In genomic region chr4:82252054-82252453, GRCm38 (mm10) we compare ENCODE assay signal across 25 mouse cellular contexts.
DNase-seq lines count a peak whose midpoint lies in the region; ATAC-seq and TF ChIP-seq lines count a peak whose summit lies in the region.
"Had no signal": no experiment of that assay in that cellular context is flagged by ENCODE, and none has a peak within 500 bp of the region (broad histone marks: within the 10 kb centered on the region; RNA-seq: fewer than 3 reads in every experiment).

No protein-coding gene starts in this region.

- peak overlapping the region; percentile 96 for H3K27ac ChIP-seq in embryonic facial prominence, embryonic 13.5 days
- no peak overlapping the region for H3K27ac ChIP-seq in embryonic facial prominence, embryonic 10.5 days (replicated peaks)
- H3K27ac ChIP-seq in heart, embryonic 12.5 days (ENCODE audit: poor library complexity, severe bottlenecking): peak overlapping the region; percentile 58
- no peak overlapping the region for H3K27ac ChIP-seq in heart, adult 2 months
- peak overlapping the region; percentile 79; the same call in 1 of the 2 replicates for H3K27ac ChIP-seq in heart, embryonic 15.5 days
- 0 out of 2 replicates have a peak overlapping the region, but pooled peaks have one; percentile 16 for H3K27ac ChIP-seq in lung, embryonic 14.5 days (ENCODE audit: low read depth)
- H3K27ac ChIP-seq: forebrain, embryonic 12.5 days; forebrain, embryonic 15.5 days; hindbrain, embryonic 14.5 days; hindbrain, postnatal 0 days had no signal

- H3K27me3 ChIP-seq in embryonic facial prominence, embryonic 13.5 days: no peaks in the 10 kb centered on the region
- no peaks in the 10 kb centered on the region for H3K27me3 ChIP-seq in embryonic facial prominence, embryonic 10.5 days (replicated peaks; ENCODE audit: low read depth, poor library complexity, severe bottlenecking)
- H3K27me3 ChIP-seq in heart, embryonic 12.5 days (replicated peaks): no peaks in the 10 kb centered on the region
- H3K27me3 ChIP-seq in heart, adult 2 months (ENCODE audit: control insufficient read depth, insufficient read depth, low read length): no peaks in the 10 kb centered on the region
- no peaks in the 10 kb centered on the region for H3K27me3 ChIP-seq in heart, embryonic 15.5 days
- no peaks in the 10 kb centered on the region for H3K27me3 ChIP-seq in lung, embryonic 14.5 days (ENCODE audit: insufficient read depth, low read length)
- H3K27me3 ChIP-seq: embryonic facial prominence, embryonic 12.5 days; forebrain, embryonic 12.5 days; forebrain, embryonic 15.5 days had no signal

- no peak overlapping the region for H3K9ac ChIP-seq in embryonic facial prominence, embryonic 13.5 days
- no peak overlapping the region for H3K9ac ChIP-seq in heart, embryonic 12.5 days
- no peak overlapping the region for H3K9ac ChIP-seq in heart, adult 2 months (ENCODE audit: low read depth, low read length)
- no peak overlapping the region for H3K9ac ChIP-seq in heart, embryonic 15.5 days
- no peak overlapping the region for H3K9ac ChIP-seq in lung, embryonic 14.5 days
- H3K9ac ChIP-seq: embryonic facial prominence, embryonic 12.5 days; forebrain, embryonic 12.5 days; forebrain, embryonic 15.5 days; hindbrain, embryonic 14.5 days had no signal

- TF ChIP-seq CTCF in heart, adult 2 months (IDR thresholded peaks at IDR 0.05): no peak
- no peak for TF ChIP-seq CTCF in lung, embryonic 14.5 days (IDR thresholded peaks at IDR 0.05; ENCODE audit: low read depth)

- DNase-seq in embryonic facial prominence, embryonic 10.5 days (ENCODE audit: low spot score): no peak
- DNase-seq in heart, adult 2 months: no peak
- DNase-seq in heart, postnatal 10 days: no peak
- DNase-seq in lung, embryonic 14.5 days: no peak
- DNase-seq in lung, postnatal 10 days: no peak
- DNase-seq: adrenal gland, adult 8-10 months; adrenal gland, postnatal 36 days; cerebellum, adult 18-20 months; cerebellum, adult 9-10 months; cerebellum, postnatal 14 days; gastrocnemius, postnatal 25 days; kidney, adult 18-20 months; kidney, adult 9 months had no signal

- intact Hi-C loops in heart, adult 2 months (cut with DNase I): no loop called here
- intact Hi-C loops in heart, postnatal 10 days (cut with DNase I): no loop called here

- H3K36me3 ChIP-seq in embryonic facial prominence, embryonic 13.5 days: no peaks in the 10 kb centered on the region
- H3K36me3 ChIP-seq in embryonic facial prominence, embryonic 10.5 days (replicated peaks): no peaks in the 10 kb centered on the region
- no peaks in the 10 kb centered on the region for H3K36me3 ChIP-seq in heart, embryonic 12.5 days
- H3K36me3 ChIP-seq in heart, adult 2 months (ENCODE audit: control insufficient read depth, insufficient read depth, low read length): no peaks in the 10 kb centered on the region; the same call in 1 of the 2 replicates
- no peaks in the 10 kb centered on the region for H3K36me3 ChIP-seq in heart, embryonic 15.5 days
- H3K36me3 ChIP-seq in lung, embryonic 14.5 days (ENCODE audit: insufficient read depth): no peaks in the 10 kb centered on the region
- H3K36me3 ChIP-seq: embryonic facial prominence, embryonic 12.5 days; forebrain, embryonic 12.5 days; forebrain, embryonic 15.5 days had no signal

- ATAC-seq in embryonic facial prominence, embryonic 13.5 days (ENCODE audit: insufficient number of reproducible peaks, insufficient read depth, low FRiP score, low TSS enrichment, low read depth): no peak
- no peak for ATAC-seq in heart, embryonic 12.5 days (ENCODE audit: insufficient number of reproducible peaks, low FRiP score)
- no peak for ATAC-seq in heart, embryonic 15.5 days (replicated peaks; ENCODE audit: insufficient number of reproducible peaks, insufficient read depth, low FRiP score, low read depth)
- ATAC-seq in lung, embryonic 14.5 days (ENCODE audit: insufficient read depth): no peak
- ATAC-seq: activated CD4-positive, CD25-positive, alpha-beta regulatory T cell, adult 4 months; forebrain, embryonic 15.5 days; hindbrain, postnatal 0 days; inflammation-experienced regulatory T-cells, adult 6 months; intestine, embryonic 16.5 days had no signal

- no peak for TF ChIP-seq EP300 in heart, adult 2 months (IDR thresholded peaks at IDR 0.05; ENCODE audit: insufficient read depth, low read depth, low read length)

- TF ChIP-seq POLR2A in heart, adult 2 months (IDR thresholded peaks at IDR 0.05; ENCODE audit: insufficient read depth, low read depth, low read length): no peak

- H3K79me2 ChIP-seq in heart, adult 2 months (replicated peaks; ENCODE audit: control insufficient read depth, insufficient read depth, low read length): no peaks in the 10 kb centered on the region

- peaks cover 35% of the 10 kb centered on the region for H3K4me1 ChIP-seq in embryonic facial prominence, embryonic 13.5 days
- peaks cover 18% of the 10 kb centered on the region for H3K4me1 ChIP-seq in embryonic facial prominence, embryonic 10.5 days
- peaks cover 24% of the 10 kb centered on the region for H3K4me1 ChIP-seq in heart, embryonic 12.5 days (replicated peaks)
- H3K4me1 ChIP-seq in heart, adult 2 months (ENCODE audit: control insufficient read depth, insufficient read depth, low read length): peaks cover 3% of the 10 kb centered on the region
- peaks cover 22% of the 10 kb centered on the region for H3K4me1 ChIP-seq in heart, embryonic 15.5 days (replicated peaks)
- H3K4me1 ChIP-seq in lung, embryonic 14.5 days (ENCODE audit: insufficient read depth): peaks cover 22% of the 10 kb centered on the region
- H3K4me1 ChIP-seq: forebrain, embryonic 12.5 days; forebrain, embryonic 15.5 days had no signal

- WGBS in embryonic facial prominence, embryonic 13.5 days: 74% methylated on average over 8 of the region's 8 CpGs
- WGBS in embryonic facial prominence, embryonic 10.5 days: 87% methylated on average over 8 of the region's 8 CpGs
- 42% methylated on average over 8 of the region's 8 CpGs for WGBS in heart, embryonic 12.5 days
- WGBS in heart, adult 2 months: 77% methylated on average over 8 of the region's 8 CpGs
- 40% methylated on average over 8 of the region's 8 CpGs for WGBS in heart, embryonic 15.5 days
- 73% methylated on average over 8 of the region's 8 CpGs for WGBS in lung, embryonic 14.5 days

- no peaks in the 10 kb centered on the region for H3K9me3 ChIP-seq in embryonic facial prominence, embryonic 13.5 days
- no peaks in the 10 kb centered on the region for H3K9me3 ChIP-seq in embryonic facial prominence, embryonic 10.5 days
- H3K9me3 ChIP-seq in heart, embryonic 12.5 days (replicated peaks): no peaks in the 10 kb centered on the region
- no peaks in the 10 kb centered on the region for H3K9me3 ChIP-seq in heart, embryonic 15.5 days (replicated peaks)
- no peaks in the 10 kb centered on the region for H3K9me3 ChIP-seq in lung, embryonic 14.5 days (ENCODE audit: low read depth, low read length)
- H3K9me3 ChIP-seq: embryonic facial prominence, embryonic 12.5 days; forebrain, embryonic 12.5 days; forebrain, embryonic 15.5 days had no signal

- no peak overlapping the region for H3K4me2 ChIP-seq in embryonic facial prominence, embryonic 13.5 days
- peak overlapping the region; percentile 3; the same call in 1 of the 2 replicates for H3K4me2 ChIP-seq in heart, embryonic 12.5 days
- no peak overlapping the region for H3K4me2 ChIP-seq in heart, embryonic 15.5 days
- H3K4me2 ChIP-seq in lung, embryonic 14.5 days: no peak overlapping the region
- H3K4me2 ChIP-seq: embryonic facial prominence, embryonic 12.5 days; forebrain, embryonic 12.5 days; forebrain, embryonic 15.5 days; hindbrain, embryonic 14.5 days had no signal

- no peak overlapping the region for H3K4me3 ChIP-seq in embryonic facial prominence, embryonic 13.5 days
- H3K4me3 ChIP-seq in embryonic facial prominence, embryonic 10.5 days: no peak overlapping the region
- H3K4me3 ChIP-seq in heart, embryonic 12.5 days: no peak overlapping the region
- no peak overlapping the region for H3K4me3 ChIP-seq in heart, adult 2 months
- no peak overlapping the region for H3K4me3 ChIP-seq in heart, embryonic 15.5 days
- H3K4me3 ChIP-seq in lung, embryonic 14.5 days (ENCODE audit: low read depth, low read length): no peak overlapping the region
- H3K4me3 ChIP-seq: embryonic facial prominence, embryonic 12.5 days; erythroblast, embryonic 14.5 days; forebrain, embryonic 12.5 days; forebrain, embryonic 15.5 days had no signal

Comparison
In these comparisons a context has a peak if more than half of its experiments do, and no peak if none do; other contexts are left out.
1. H3K27ac ChIP-seq: peak in embryonic facial prominence, embryonic 13.5 days (single experiment), heart, embryonic 12.5 days (single experiment), heart, embryonic 15.5 days (single experiment) and lung, embryonic 14.5 days (single experiment); none in embryonic facial prominence, embryonic 10.5 days (single experiment) and heart, adult 2 months (single experiment).